Mouse (Mus musculus): ENCODE results near the gene Kyat3.
"Not testable (repeated sequence)": the region's sequence is repeated elsewhere in the genome, so short reads cannot be mapped to it uniquely, and the experiment has no call there.

Gene Kyat3

GRCm38 (mm10) chr3:142700442-142701322 is at the start of gene Kyat3:
Gene Kyat3 (plus strand): TSS chr3:142701051.
- DNase-seq = peak; percentile 97

GRCm38 (mm10) chr3:142664723-142665122 is 36.1 kb upstream of the Kyat3 start:
- DNase-seq = no peak

- DNase-seq = no peak
Observed at GRCm38 (mm10) chr3:142674607-142675006, 26.2 kb upstream of the Kyat3 start.

GRCm38 (mm10) chr3:142687939-142688338 is 12.9 kb upstream of the Kyat3 start:
- DNase-seq = no peak

GRCm38 (mm10) chr3:142688353-142688752 is 12.5 kb upstream of the Kyat3 start:
- no peak for DNase-seq

- no peak for DNase-seq
Observed at GRCm38 (mm10) chr3:142696517-142696916, 4.3 kb upstream of the Kyat3 start.

GRCm38 (mm10) chr3:142701407-142701989 is 647 bp downstream of the Kyat3 start:
- peak; percentile 24 for DNase-seq

GRCm38 (mm10) chr3:142706581-142707444 is 6.0 kb downstream of the Kyat3 start:
- DNase-seq = no peak

- DNase-seq = not testable (repeated sequence)
Observed at GRCm38 (mm10) chr3:142708181-142708848, 7.5 kb downstream of the Kyat3 start.

- peak; percentile 77 for DNase-seq
Observed at GRCm38 (mm10) chr3:142708849-142709419, 8.1 kb downstream of the Kyat3 start.

GRCm38 (mm10) chr3:142710360-142711007 is 9.6 kb downstream of the Kyat3 start:
- DNase-seq = peak; percentile 49

GRCm38 (mm10) chr3:142711372-142711771 is 10.5 kb downstream of the Kyat3 start:
- no peak for DNase-seq

GRCm38 (mm10) chr3:142712401-142713040 is 11.7 kb downstream of the Kyat3 start:
- DNase-seq = not testable (repeated sequence)

- DNase-seq = no peak
Observed at GRCm38 (mm10) chr3:142725481-142725880, 24.6 kb downstream of the Kyat3 start.

- DNase-seq = no peak
Observed at GRCm38 (mm10) chr3:142725969-142726672, 25.3 kb downstream of the Kyat3 start.

GRCm38 (mm10) chr3:142734291-142734690 is 33.4 kb downstream of the Kyat3 start:
- no peak for DNase-seq

- no peak for DNase-seq
Observed at GRCm38 (mm10) chr3:142740896-142741295, 40.0 kb downstream of the Kyat3 start.

GRCm38 (mm10) chr3:142743973-142744898 is 43.4 kb downstream of the Kyat3 start:
- DNase-seq = peak; percentile 52

- DNase-seq = no peak
Observed at GRCm38 (mm10) chr3:142745076-142745475, 44.2 kb downstream of the Kyat3 start.
